Mouse (Mus musculus) brain, embryonic 14.5 days (tissue): ENCODE data around the gene Tuba8.

Experiments
- CTCF ChIP-seq: fragments of 200-500 bp; IDR thresholded peaks from 2 replicates; pipeline ENCODE4 v1.5.1; 2012; ENCODE audit warnings: inconsistent platforms, mild to moderate bottlenecking, moderate library complexity, borderline replicate concordance; ENCODE audit not compliant: insufficient read depth, insufficient read length; ENCODE audit errors: extremely low read depth
- POLR2A ChIP-seq: fragments of 200-500 bp; IDR thresholded peaks from 2 replicates; pipeline ENCODE4 v1.6.1; 2012; ENCODE audit warnings: mild to moderate bottlenecking, inconsistent platforms, borderline replicate concordance; ENCODE audit not compliant: poor library complexity, insufficient read depth, insufficient read length, severe bottlenecking; ENCODE audit errors: extremely low read depth

GRCm38 (mm10) chr6:121185232-121185631, 25.3 kb upstream of the Tuba8 start:
- TF ChIP-seq CTCF (no peak), POLR2A (no peak)
